Mouse (Mus musculus) retina, adult 2 months (tissue): Measurements from ENCODE around the gene Pvalb.

Source experiments
- DNase-seq: peaks from one replicate; pipeline ENCODE4 v3.0.0-alpha.2; 2012; ENCODE audit warnings: low read depth, low spot score

Gene Pvalb

GRCm38 (mm10) chr15:78206312-78206711 lies at the start of gene Pvalb:
TSS of gene Pvalb (minus strand) at chr15:78206400.
- DNase-seq = no peak

GRCm38 (mm10) chr15:78254751-78255150 lies 48.6 kb upstream of the Pvalb start:
- peak; percentile 16 for DNase-seq

- no peak for DNase-seq
Observed at GRCm38 (mm10) chr15:78248410-78248809, 42.2 kb upstream of the Pvalb start.

- DNase-seq = no peak
Observed at GRCm38 (mm10) chr15:78247659-78248058, 41.5 kb upstream of the Pvalb start.

GRCm38 (mm10) chr15:78246143-78247116 lies 40.2 kb upstream of the Pvalb start:
- DNase-seq = no peak

- DNase-seq = no peak
Observed at GRCm38 (mm10) chr15:78244695-78245492, 38.7 kb upstream of the Pvalb start, which contains the start of gene Ncf4. TSS of gene Ncf4 (plus strand) at chr15:78244801.

GRCm38 (mm10) chr15:78243774-78244173 lies 37.6 kb upstream of the Pvalb start:
- no peak for DNase-seq

- DNase-seq = no peak
Observed at GRCm38 (mm10) chr15:78243061-78243460, 36.9 kb upstream of the Pvalb start.

- no peak for DNase-seq
Observed at GRCm38 (mm10) chr15:78241335-78241734, 35.1 kb upstream of the Pvalb start.

- no peak for DNase-seq
Observed at GRCm38 (mm10) chr15:78239956-78240617, 33.9 kb upstream of the Pvalb start.

- DNase-seq = peak; percentile 61
Observed at GRCm38 (mm10) chr15:78239453-78239852, 33.3 kb upstream of the Pvalb start.

GRCm38 (mm10) chr15:78234823-78235509 lies 28.8 kb upstream of the Pvalb start:
- DNase-seq = no peak

- DNase-seq = no peak
Observed at GRCm38 (mm10) chr15:78231346-78232331, 25.4 kb upstream of the Pvalb start.

GRCm38 (mm10) chr15:78227816-78228215 lies 21.6 kb upstream of the Pvalb start:
- DNase-seq = no peak

- DNase-seq = no peak
Observed at GRCm38 (mm10) chr15:78215269-78215668, 9.1 kb upstream of the Pvalb start.

GRCm38 (mm10) chr15:78211367-78211766 lies 5.2 kb upstream of the Pvalb start:
- no peak for DNase-seq

- DNase-seq = no peak
Observed at GRCm38 (mm10) chr15:78210203-78210602, 4.0 kb upstream of the Pvalb start.

- no peak for DNase-seq
Observed at GRCm38 (mm10) chr15:78205192-78205591, 1.0 kb downstream of the Pvalb start.

- DNase-seq = no peak
Observed at GRCm38 (mm10) chr15:78204053-78204847, 1.9 kb downstream of the Pvalb start.
